Mouse (Mus musculus) heart, embryonic 14.5 days (tissue): Measurements from ENCODE around the gene Rptor. TPM values are rescaled to one million over a fixed set of nuclear protein-coding genes. Genes with fewer than 3 reads are reported as not detected.

Experiments
- ATAC-seq: fragments of 200-750 bp; cut with Nextera tagmentation; 2 replicates; pipeline ENCODE4 v1.8.0; 2017; ENCODE audit warnings: low read depth, moderate TSS enrichment; ENCODE audit not compliant: insufficient number of reproducible peaks, insufficient read depth, low FRiP score
- H3K27ac ChIP-seq, 2 experiments: fragments of 200-500 bp in 1 of 2; fragments of 300-500 bp in 1 of 2; sonication (generic) in 1 of 2; replicated peaks in 1 of 2; 2 replicates each; pipeline ENCODE4 v1.5.1; 2012 to 2014; ENCODE audit warnings: low read depth in 2 of 2, low read length in 2 of 2, control low read depth in 1 of 2, mild to moderate bottlenecking in 1 of 2, mixed read lengths in 1 of 2; ENCODE audit not compliant: control insufficient read depth in 1 of 2, insufficient read depth in 1 of 2
- H3K27me3 ChIP-seq: fragments of 300-500 bp; sonication (generic); 2 replicates; pipeline ENCODE4 v1.6.1; 2014; ENCODE audit warnings: mild to moderate bottlenecking, low read length, control low read depth; ENCODE audit not compliant: control insufficient read depth, insufficient read depth
- H3K36me3 ChIP-seq: fragments of 300-500 bp; sonication (generic); 2 replicates; pipeline ENCODE4 v1.6.1; 2014; ENCODE audit warnings: mild to moderate bottlenecking, control low read depth, low read length, mixed read lengths; ENCODE audit not compliant: control insufficient read depth, insufficient read depth
- H3K4me1 ChIP-seq, 2 experiments: fragments of 200-500 bp in 1 of 2; fragments of 300-500 bp in 1 of 2; sonication (generic) in 1 of 2; 2 replicates each; pipeline ENCODE4 v1.6.1; 2012 to 2014; ENCODE audit warnings: low read length in 2 of 2, control low read depth in 1 of 2, mixed read lengths in 1 of 2; ENCODE audit not compliant: control insufficient read depth in 2 of 2, insufficient read depth in 2 of 2
- H3K4me2 ChIP-seq: fragments of 300-500 bp; sonication (generic); 2 replicates; pipeline ENCODE4 v1.6.1; 2014; ENCODE audit warnings: mild to moderate bottlenecking, low read length
- H3K4me3 ChIP-seq, 2 experiments: fragments of 200-500 bp in 1 of 2; fragments of 300-500 bp in 1 of 2; sonication (generic) in 1 of 2; 2 replicates each; pipeline ENCODE4 v1.5.1; 2012 to 2014; ENCODE audit warnings: low read length in 2 of 2, mild to moderate bottlenecking in 2 of 2, control low read depth in 1 of 2, low read depth in 1 of 2, moderate library complexity in 1 of 2; ENCODE audit not compliant: control insufficient read depth in 1 of 2, insufficient read depth in 1 of 2
- H3K9ac ChIP-seq: fragments of 300-500 bp; sonication (generic); 2 replicates; pipeline ENCODE4 v1.6.1; 2014; ENCODE audit warnings: mild to moderate bottlenecking, low read length
- H3K9me3 ChIP-seq: fragments of 300-500 bp; sonication (generic); 2 replicates; pipeline ENCODE4 v1.6.1; 2016; ENCODE audit warnings: low read length, control low read depth; ENCODE audit not compliant: control insufficient read depth
- WGBS: fragments of 180-500 bp; shearing (Covaris S2); extraction: QIAGEN DNeasy Blood & Tissue Kit; methylation state at CpG from one replicate; pipeline ENCODE4 v1.1.7; 2014; 5-methylcytosine and 5-hydroxymethylcytosine counted together
- polyA plus RNA-seq: library from polyadenylated mRNA; unstranded; fragments of >200 nt; fragmentation: Nextera tagmentation; extraction: Ambion mirVana; gene quantifications from 2 replicates; pipeline ENCODE4 v1.2.1, GENCODE M21; 2014

The Rptor gene
- polyA plus RNA-seq, 1 experiment from 2014 or later, result 11.2 TPM

- Histone ChIP-seq H3K36me3 (no peaks in the 10 kb centered on the region), H3K4me3 (no peak overlapping the region), H3K4me2 (no peak overlapping the region), H3K9me3 (no peaks in the 10 kb centered on the region), H3K4me1 (peaks cover 21 to 36% of the 10 kb centered on the region in 2 experiments), H3K9ac (no peak overlapping the region), H3K27me3 (no peaks in the 10 kb centered on the region), H3K27ac (no peak overlapping the region)
- no peak for ATAC-seq
- WGBS, result 81% methylated on average over 3 of the region's 3 CpGs
Observed at GRCm38 (mm10) chr11:119689936-119690335, 87.2 kb downstream of the Rptor start.

- peaks cover 15 to 28% of the 10 kb centered on the region in 2 experiments for H3K4me1 ChIP-seq
- 75% methylated on average over 6 of the region's 6 CpGs for WGBS
Observed at GRCm38 (mm10) chr11:119692196-119692910, 89.6 kb downstream of the Rptor start.

GRCm38 (mm10) chr11:119692911-119693261 is 90.2 kb downstream of the Rptor start:
- Histone ChIP-seq H3K9ac (no peak overlapping the region), H3K36me3 (no peaks in the 10 kb centered on the region), H3K4me2 (no peak overlapping the region), H3K9me3 (no peaks in the 10 kb centered on the region), H3K4me3 (no peak overlapping the region), H3K27ac (no peak overlapping the region), H3K4me1 (peaks cover 17 to 33% of the 10 kb centered on the region in 2 experiments), H3K27me3 (no peaks in the 10 kb centered on the region)
- WGBS, result 20% methylated on average over 1 of the region's 1 CpGs
- no peak for ATAC-seq

More at GRCm38 (mm10) chr11:119692196-119692910, 89.6 kb downstream of the Rptor start:
- Histone ChIP-seq H3K4me3 (no peak overlapping the region), H3K9ac (no peak overlapping the region), H3K36me3 (no peaks in the 10 kb centered on the region), H3K27me3 (no peaks in the 10 kb centered on the region), H3K9me3 (no peaks in the 10 kb centered on the region), H3K4me2 (no peak overlapping the region), H3K27ac (no peak overlapping the region)
- ATAC-seq, result no peak

GRCm38 (mm10) chr11:119694146-119694860 is 91.6 kb downstream of the Rptor start:
- 82% methylated on average over 10 of the region's 10 CpGs for WGBS
- Histone ChIP-seq H3K36me3 (no peaks in the 10 kb centered on the region), H3K9ac (no peak overlapping the region), H3K4me1 (peaks cover 17 to 38% of the 10 kb centered on the region in 2 experiments), H3K4me3 (no peak overlapping the region), H3K9me3 (no peaks in the 10 kb centered on the region), H3K4me2 (no peak overlapping the region), H3K27me3 (no peaks in the 10 kb centered on the region), H3K27ac (no peak overlapping the region; a peak in 1 of 4 replicates)
- no peak for ATAC-seq

- 83% methylated on average over 2 of the region's 2 CpGs for WGBS
- Histone ChIP-seq H3K27me3 (no peaks in the 10 kb centered on the region), H3K36me3 (no peaks in the 10 kb centered on the region), H3K9ac (no peak overlapping the region), H3K9me3 (no peaks in the 10 kb centered on the region), H3K4me2 (no peak overlapping the region), H3K4me1 (peaks cover 14 to 30% of the 10 kb centered on the region in 2 experiments), H3K27ac (no peak overlapping the region), H3K4me3 (no peak overlapping the region)
- no peak for ATAC-seq
Observed at GRCm38 (mm10) chr11:119696401-119696800, 93.7 kb downstream of the Rptor start.

- no peaks in the 10 kb centered on the region for H3K36me3 ChIP-seq
- no peak overlapping the region for H3K9ac ChIP-seq
- H3K4me2 ChIP-seq, result no peak overlapping the region
- no peak overlapping the region for H3K4me3 ChIP-seq
- no peak overlapping the region for H3K27ac ChIP-seq
- no peaks in the 10 kb centered on the region for H3K9me3 ChIP-seq
- 70% methylated on average over 4 of the region's 6 CpGs for WGBS
- H3K27me3 ChIP-seq, result no peaks in the 10 kb centered on the region
- no peak for ATAC-seq
- peaks cover 6 to 22% of the 10 kb centered on the region in 2 experiments for H3K4me1 ChIP-seq
Observed at GRCm38 (mm10) chr11:119705381-119706066, 102.8 kb downstream of the Rptor start.

GRCm38 (mm10) chr11:119707259-119707658 is 104.6 kb downstream of the Rptor start:
- no peaks in the 10 kb centered on the region for H3K36me3 ChIP-seq
- H3K4me3 ChIP-seq, result no peak overlapping the region
- 100% methylated on average over 1 of the region's 1 CpGs for WGBS
- no peak overlapping the region for H3K9ac ChIP-seq
- peaks cover 9 to 29% of the 10 kb centered on the region in 2 experiments for H3K4me1 ChIP-seq
- ATAC-seq, result no peak
- no peak overlapping the region for H3K4me2 ChIP-seq
- no peak overlapping the region for H3K27ac ChIP-seq
- no peaks in the 10 kb centered on the region for H3K9me3 ChIP-seq
- H3K27me3 ChIP-seq, result no peaks in the 10 kb centered on the region
